ENCODE assay signal across 23 mouse cellular contexts in genomic region chr2:109927446-109927845, GRCm38 (mm10). TPM values are rescaled to one million over a fixed set of nuclear protein-coding genes. Genes with fewer than 3 reads are reported as not detected.
DNase-seq lines count a peak whose midpoint lies in the region; ATAC-seq and TF ChIP-seq lines count a peak whose summit lies in the region.
"Had no signal": no experiment of that assay in that cellular context is flagged by ENCODE, and none has a peak within 500 bp of the region (broad histone marks: within the 10 kb centered on the region; RNA-seq: fewer than 3 reads in every experiment).

No protein-coding gene starts in this region.

- no peak overlapping the region for H3K4me2 ChIP-seq in kidney, embryonic 16.5 days (replicated peaks; ENCODE audit: low read depth, low read length)
- H3K4me2 ChIP-seq in liver, embryonic 11.5 days = no peak overlapping the region
- H3K4me2 ChIP-seq: embryonic facial prominence, embryonic 12.5 days; embryonic facial prominence, embryonic 15.5 days; heart, embryonic 13.5 days; hindbrain, embryonic 15.5 days; intestine, embryonic 15.5 days had no signal

- H3K4me1 ChIP-seq in kidney, adult 2 months (ENCODE audit: control insufficient read depth, insufficient read depth, low read length) = peaks cover 24% of the 10 kb centered on the region
- H3K4me1 ChIP-seq in kidney, embryonic 16.5 days (ENCODE audit: insufficient read depth, low read length) = peaks cover 21% of the 10 kb centered on the region
- peaks cover 34% of the 10 kb centered on the region for H3K4me1 ChIP-seq in liver, adult 2 months (ENCODE audit: control insufficient read depth, insufficient read depth, low read length)
- H3K4me1 ChIP-seq in liver, embryonic 11.5 days (replicated peaks; ENCODE audit: control insufficient read depth, insufficient read depth, low read length) = peaks cover 14% of the 10 kb centered on the region

- no peaks in the 10 kb centered on the region for H3K27me3 ChIP-seq in kidney, adult 2 months (replicated peaks; ENCODE audit: control insufficient read depth, insufficient read depth, low read length)
- no peaks in the 10 kb centered on the region for H3K27me3 ChIP-seq in kidney, embryonic 16.5 days (ENCODE audit: insufficient read depth, low read length)
- no peaks in the 10 kb centered on the region for H3K27me3 ChIP-seq in liver, adult 2 months (ENCODE audit: control insufficient read depth, insufficient read depth, low read length)
- no peaks in the 10 kb centered on the region for H3K27me3 ChIP-seq in liver, embryonic 11.5 days (replicated peaks; ENCODE audit: control insufficient read depth, insufficient read depth, low read length)
- H3K27me3 ChIP-seq: embryonic facial prominence, embryonic 12.5 days; embryonic facial prominence, embryonic 15.5 days; heart, embryonic 13.5 days; hindbrain, embryonic 15.5 days; intestine, embryonic 15.5 days had no signal

- H3K79me2 ChIP-seq in liver, adult 2 months (ENCODE audit: control insufficient read depth, insufficient read depth, low read length) = peaks cover 30% of the 10 kb centered on the region

- 54% methylated on average over 7 of the region's 7 CpGs for WGBS in kidney, adult 2 months
- WGBS in kidney, embryonic 16.5 days = 76% methylated on average over 7 of the region's 7 CpGs
- 41% methylated on average over 7 of the region's 7 CpGs for WGBS in liver, adult 2 months
- WGBS in liver, embryonic 11.5 days = 88% methylated on average over 7 of the region's 7 CpGs

- H3K36me3 ChIP-seq in kidney, adult 2 months (ENCODE audit: control insufficient read depth, insufficient read depth, low read length) = no peaks in the 10 kb centered on the region; the same call in 1 of the 2 replicates
- H3K36me3 ChIP-seq in kidney, embryonic 16.5 days (ENCODE audit: insufficient read depth, low read length) = peaks cover 6% of the 10 kb centered on the region
- H3K36me3 ChIP-seq in liver, adult 2 months (ENCODE audit: control insufficient read depth, insufficient read depth, low read length) = no peaks in the 10 kb centered on the region; the same call in 1 of the 2 replicates
- no peaks in the 10 kb centered on the region for H3K36me3 ChIP-seq in liver, embryonic 11.5 days (ENCODE audit: control insufficient read depth, insufficient read depth, low read length)
- H3K36me3 ChIP-seq: hindbrain, embryonic 15.5 days had no signal

- H3K4me3 ChIP-seq in kidney, adult 2 months (ENCODE audit: insufficient read depth, low read depth, low read length) = no peak overlapping the region
- no peak overlapping the region for H3K4me3 ChIP-seq in kidney, embryonic 16.5 days (ENCODE audit: low read length)
- no peak overlapping the region for H3K4me3 ChIP-seq in liver, adult 2 months (ENCODE audit: insufficient read depth, low read depth, low read length)
- no peak overlapping the region for H3K4me3 ChIP-seq in liver, embryonic 11.5 days (ENCODE audit: low read depth, low read length)
- H3K4me3 ChIP-seq: embryonic facial prominence, embryonic 12.5 days; embryonic facial prominence, embryonic 15.5 days; gastrocnemius, adult 2 months; heart, adult 2 months; heart, embryonic 10.5 days; heart, embryonic 13.5 days; hindbrain, embryonic 15.5 days; intestine, embryonic 15.5 days had no signal

- no peak overlapping the region for H3K27ac ChIP-seq in kidney, adult 2 months (ENCODE audit: insufficient read depth, low read depth, low read length)
- no peak overlapping the region for H3K27ac ChIP-seq in kidney, embryonic 16.5 days (ENCODE audit: low read length)
- peak overlapping the region; percentile 71 for H3K27ac ChIP-seq in liver, adult 2 months (replicated peaks; ENCODE audit: insufficient read depth, low read depth, low read length)
- no peak overlapping the region for H3K27ac ChIP-seq in liver, embryonic 11.5 days (ENCODE audit: low read depth, low read length)
- H3K27ac ChIP-seq: embryonic facial prominence, embryonic 12.5 days; embryonic facial prominence, embryonic 15.5 days; gastrocnemius, adult 2 months; heart, adult 2 months; heart, embryonic 10.5 days; heart, embryonic 13.5 days; hindbrain, embryonic 15.5 days; intestine, embryonic 15.5 days had no signal

- TF ChIP-seq CTCF in kidney, adult 2 months (conservative IDR thresholded peaks at IDR 0.05; ENCODE audit: insufficient read depth, insufficient read length, low read depth, low read length) = no peak
- TF ChIP-seq CTCF in liver, adult 2 months (IDR thresholded peaks at IDR 0.05; ENCODE audit: low read depth, low read length) = no peak

- TF ChIP-seq POLR2A in kidney, adult 2 months (IDR thresholded peaks at IDR 0.05; ENCODE audit: low read depth, low read length) = no peak
- no peak for TF ChIP-seq POLR2A in liver, adult 2 months (IDR thresholded peaks at IDR 0.05; ENCODE audit: extremely low read depth, insufficient read depth, low read length)

- no peak overlapping the region for H3K9ac ChIP-seq in kidney, embryonic 16.5 days (replicated peaks; ENCODE audit: low read length)
- no peak overlapping the region for H3K9ac ChIP-seq in liver, adult 2 months (ENCODE audit: low read depth, low read length)
- H3K9ac ChIP-seq in liver, embryonic 11.5 days (ENCODE audit: low read depth, low read length) = no peak overlapping the region
- H3K9ac ChIP-seq: embryonic facial prominence, embryonic 12.5 days; embryonic facial prominence, embryonic 15.5 days; forebrain, postnatal 0 days; heart, embryonic 13.5 days; hindbrain, embryonic 15.5 days; intestine, embryonic 15.5 days had no signal

- ATAC-seq in kidney, embryonic 16.5 days (ENCODE audit: low FRiP score, low TSS enrichment) = no peak
- no peak for ATAC-seq in liver, embryonic 11.5 days (replicated peaks; ENCODE audit: low FRiP score)
- ATAC-seq: CD4-positive, CD25-positive, alpha-beta regulatory T cell, adult 4 months; forebrain, embryonic 14.5 days; forebrain, postnatal 0 days; intestine, embryonic 15.5 days had no signal

- no peaks in the 10 kb centered on the region for H3K9me3 ChIP-seq in kidney, embryonic 16.5 days (ENCODE audit: low read length)
- no peaks in the 10 kb centered on the region for H3K9me3 ChIP-seq in liver, embryonic 11.5 days (ENCODE audit: control insufficient read depth, low read length)
- H3K9me3 ChIP-seq: embryonic facial prominence, embryonic 12.5 days; embryonic facial prominence, embryonic 15.5 days; heart, embryonic 10.5 days; heart, embryonic 13.5 days; hindbrain, embryonic 15.5 days; intestine, embryonic 15.5 days had no signal

- DNase-seq in embryo, embryonic 10 days (ENCODE audit: low spot score) = peak; percentile 33
- DNase-seq in embryo, embryonic 9.5 days (ENCODE audit: extremely low spot score) = no peak
- DNase-seq in kidney, adult 2 months = peak; percentile 44
- peak; percentile 53 for DNase-seq in liver, adult 2 months (ENCODE audit: extremely low read depth, low read depth, low spot score)
- no peak for DNase-seq in liver, embryonic 11.5 days (ENCODE audit: low spot score)
- DNase-seq in right cerebral cortex, adult 2 months (ENCODE audit: low spot score in 2 of 2) = no peak
- DNase-seq: adrenal gland, adult 8-10 months; adrenal gland, postnatal 25 days; forebrain, postnatal 0 days; gastrocnemius, adult 2 months; gastrocnemius, postnatal 14 days; heart, adult 2 months; heart, postnatal 14 days; heart, postnatal 4 days had no signal

RNA-seq across cellular contexts. Expression of gene Lgr4, which starts 10.0 kb away (rescaled TPM):
- 106 and 131 TPM in 2 replicates for polyA plus RNA-seq in kidney, adult 2 months (2012; rRNA removed)
- polyA plus RNA-seq in kidney, embryonic 16.5 days (2015; fragmentation: Nextera tagmentation; extraction: Ambion mirVana) = 23.9 and 25.6 TPM in 2 replicates
- 53.9 and 61.8 TPM in 2 replicates for total RNA-seq in liver, adult 2 months (2014; rRNA removed)
- polyA plus RNA-seq in liver, adult 2 months (2012; rRNA removed) = 16.9 and 19.3 TPM in 2 replicates
- polyA plus RNA-seq in liver, embryonic 11.5 days (2014; fragmentation: Nextera tagmentation; extraction: Ambion mirVana) = 9.5 and 10.0 TPM in 2 replicates

RNA-seq across cellular contexts. Expression of gene Lin7c, which starts 36.8 kb away (rescaled TPM):
- 8.3 and 13.2 TPM in 2 replicates for polyA plus RNA-seq in kidney, adult 2 months (2012; rRNA removed)
- 70.5 and 76.5 TPM in 2 replicates for polyA plus RNA-seq in kidney, embryonic 16.5 days (2015; fragmentation: Nextera tagmentation; extraction: Ambion mirVana)
- total RNA-seq in liver, adult 2 months (2014; rRNA removed) = 32.6 and 35.8 TPM in 2 replicates
- 5.3 and 5.4 TPM in 2 replicates for polyA plus RNA-seq in liver, adult 2 months (2012; rRNA removed)
- 44.4 and 53.4 TPM in 2 replicates for polyA plus RNA-seq in liver, embryonic 11.5 days (2014; fragmentation: Nextera tagmentation; extraction: Ambion mirVana)

Comparison
In these comparisons a context has a peak if more than half of its experiments do, and no peak if none do; other contexts are left out.
1. DNase-seq: peak in embryo, embryonic 10 days (single experiment), kidney, adult 2 months (single experiment) and liver, adult 2 months (single experiment); none in embryo, embryonic 9.5 days (single experiment), liver, embryonic 11.5 days (single experiment) and right cerebral cortex, adult 2 months (0 of 2).